Mouse (Mus musculus) forebrain, postnatal 0 days (tissue): Measurements from ENCODE around the gene Ppp2r3c. TPM values are rescaled to one million over a fixed set of nuclear protein-coding genes. Genes with fewer than 3 reads are reported as not detected.
"Not testable (repeated sequence)": the region's sequence is repeated elsewhere in the genome, so short reads cannot be mapped to it uniquely, and the experiment has no call there.

ENCODE experiments used
- ATAC-seq: fragments of 200-750 bp; cut with Nextera tagmentation; 2 replicates; pipeline ENCODE4 v1.8.0; 2017; ENCODE audit warnings: mild to moderate bottlenecking, moderate library complexity
- DNase-seq: peaks from one replicate; pipeline ENCODE4 v3.0.0-alpha.2; 2015
- H3K27ac ChIP-seq: fragments of 300-500 bp; sonication (generic); 2 replicates; pipeline ENCODE4 v1.5.1; 2014; ENCODE audit warnings: low read depth, mild to moderate bottlenecking, antibody characterized with exemption, low read length, moderate library complexity, mixed read lengths
- H3K27me3 ChIP-seq: fragments of 300-500 bp; sonication (generic); 2 replicates; pipeline ENCODE4 v1.6.1; 2014; ENCODE audit warnings: mild to moderate bottlenecking, low read length, mixed read lengths; ENCODE audit not compliant: insufficient read depth
- H3K36me3 ChIP-seq: fragments of 300-500 bp; sonication (generic); 2 replicates; pipeline ENCODE4 v1.6.1; 2014; ENCODE audit warnings: mild to moderate bottlenecking, moderate library complexity; ENCODE audit not compliant: insufficient read depth
- H3K4me1 ChIP-seq: fragments of 300-500 bp; sonication (generic); 2 replicates; pipeline ENCODE4 v1.6.1; 2014; ENCODE audit warnings: antibody characterized with exemption; ENCODE audit not compliant: insufficient read depth
- H3K4me2 ChIP-seq: fragments of 300-500 bp; sonication (generic); 2 replicates; pipeline ENCODE4 v1.6.1; 2014; ENCODE audit warnings: low read depth, mild to moderate bottlenecking, moderate library complexity
- H3K4me3 ChIP-seq: fragments of 300-500 bp; sonication (generic); 2 replicates; pipeline ENCODE4 v1.5.1; 2014; ENCODE audit warnings: low read depth, low read length, mixed read lengths
- H3K9ac ChIP-seq: fragments of 300-500 bp; sonication (generic); 2 replicates; pipeline ENCODE4 v1.6.1; 2014; ENCODE audit warnings: mild to moderate bottlenecking
- H3K9me3 ChIP-seq: fragments of 300-500 bp; sonication (generic); 2 replicates; pipeline ENCODE4 v1.6.1; 2016; ENCODE audit warnings: low read length
- CTCF ChIP-seq: sonication (generic); IDR thresholded peaks from 2 replicates; pipeline ENCODE4 v1.5.1; 2016; ENCODE audit warnings: antibody characterized with exemption, control low read depth, low read depth
- WGBS: fragments of 180-500 bp; shearing (Covaris S2); extraction: QIAGEN DNeasy Blood & Tissue Kit; methylation state at CpG from one replicate; pipeline ENCODE4 v1.1.7; 2014; 5-methylcytosine and 5-hydroxymethylcytosine counted together
- polyA plus RNA-seq: library from polyadenylated mRNA; unstranded; fragments of >200 nt; fragmentation: Nextera tagmentation; extraction: Ambion mirVana; gene quantifications from 2 replicates; pipeline ENCODE4 v1.2.1, GENCODE M21; 2015
- total RNA-seq: library from RNA; depleted of rRNA; stranded (reverse); fragments of >200 nt; gene quantifications from 2 replicates; pipeline ENCODE4 v1.2.3, GENCODE M21; 2014; rRNA removed

Gene Ppp2r3c
- 19.5 and 19.9 TPM in 2 replicates for total RNA-seq
- 17.8 and 19.8 TPM in 2 replicates for polyA plus RNA-seq

- Histone ChIP-seq H3K27me3 (no peaks in the 10 kb centered on the region), H3K9ac (peak within 1 kb of the TSS; percentile 62), H3K4me3 (peak within 1 kb of the TSS; percentile 69), H3K36me3 (peaks cover 14% of the 10 kb centered on the region; the same call in 1 of the 2 replicates), H3K4me1 (peaks cover 27% of the 10 kb centered on the region), H3K9me3 (no peaks in the 10 kb centered on the region), H3K4me2 (peak within 1 kb of the TSS; percentile 72), H3K27ac (peak within 1 kb of the TSS; percentile 85)
- DNase-seq: peak; percentile 96
- under 1% methylated on average over 55 of the region's 55 CpGs for WGBS
- peak; percentile 94 for ATAC-seq
- TF ChIP-seq CTCF: no peak
These were observed at the start of gene Ppp2r3c for GRCm38 (mm10) chr12:55302485-55303441. Gene Ppp2r3c, minus strand, starts transcription at chr12:55302998.

GRCm38 (mm10) chr12:55344583-55344982, 41.8 kb upstream of the Ppp2r3c start:
- H3K9me3 ChIP-seq: no peaks in the 10 kb centered on the region
- no peak for TF ChIP-seq CTCF
- no peaks in the 10 kb centered on the region for H3K4me1 ChIP-seq
- ATAC-seq (peak; percentile 77), DNase-seq (peak; percentile 10)
- no peak overlapping the region for H3K4me2 ChIP-seq
- no peak overlapping the region for H3K9ac ChIP-seq
- H3K36me3 ChIP-seq: no peaks in the 10 kb centered on the region
- 75% methylated on average over 13 of the region's 13 CpGs for WGBS
- no peaks in the 10 kb centered on the region for H3K27me3 ChIP-seq
- peak overlapping the region; percentile 21; the same call in 1 of the 2 replicates for H3K27ac ChIP-seq
- no peak overlapping the region for H3K4me3 ChIP-seq

- peak; percentile 13 for DNase-seq
- H3K27ac ChIP-seq: peak overlapping the region; percentile 10; the same call in 1 of the 2 replicates
- TF ChIP-seq CTCF: no peak
- H3K9ac ChIP-seq: no peak overlapping the region
- H3K4me3 ChIP-seq: no peak overlapping the region
- no peaks in the 10 kb centered on the region for H3K9me3 ChIP-seq
- no peaks in the 10 kb centered on the region for H3K27me3 ChIP-seq
- no peaks in the 10 kb centered on the region for H3K4me1 ChIP-seq
- H3K4me2 ChIP-seq: no peak overlapping the region
- ATAC-seq: peak; percentile 66
- 70% methylated on average over 11 of the region's 11 CpGs for WGBS
- no peaks in the 10 kb centered on the region for H3K36me3 ChIP-seq
These were observed 41.2 kb upstream of the Ppp2r3c start for GRCm38 (mm10) chr12:55343998-55344397.

- ATAC-seq: not testable (repeated sequence)
- WGBS: 81% methylated on average over 1 of the region's 1 CpGs
These were observed 40.2 kb upstream of the Ppp2r3c start for GRCm38 (mm10) chr12:55343045-55343444.

GRCm38 (mm10) chr12:55338490-55338889, 35.7 kb upstream of the Ppp2r3c start:
- H3K9me3 ChIP-seq, H3K27me3 ChIP-seq, DNase-seq, ATAC-seq, H3K36me3 ChIP-seq, H3K27ac ChIP-seq, H3K4me3 ChIP-seq, H3K9ac ChIP-seq, H3K4me1 ChIP-seq, H3K4me2 ChIP-seq: not testable (repeated sequence)
- WGBS: 84% methylated on average over 1 of the region's 2 CpGs

More at GRCm38 (mm10) chr12:55343045-55343444, 40.2 kb upstream of the Ppp2r3c start:
- H3K4me3 ChIP-seq, H3K27me3 ChIP-seq, H3K9me3 ChIP-seq, H3K27ac ChIP-seq, DNase-seq, H3K36me3 ChIP-seq, H3K4me2 ChIP-seq, H3K4me1 ChIP-seq, H3K9ac ChIP-seq: not testable (repeated sequence)

- Histone ChIP-seq H3K27ac (no peak overlapping the region), H3K27me3 (no peaks in the 10 kb centered on the region), H3K4me3 (no peak overlapping the region), H3K4me1 (no peaks in the 10 kb centered on the region), H3K9me3 (no peaks in the 10 kb centered on the region), H3K36me3 (0 out of 2 replicates have a peak, but pooled peaks cover 9% of the 10 kb centered on the region), H3K4me2 (no peak overlapping the region), H3K9ac (no peak overlapping the region)
- DNase-seq (no peak), ATAC-seq (no peak)
- TF ChIP-seq CTCF: no peak
- 96% methylated on average over 7 of the region's 7 CpGs for WGBS
These were observed 30.9 kb upstream of the Ppp2r3c start for GRCm38 (mm10) chr12:55333662-55334061.

GRCm38 (mm10) chr12:55329351-55329750, 26.6 kb upstream of the Ppp2r3c start:
- H3K27ac ChIP-seq: no peak overlapping the region
- no peak overlapping the region for H3K9ac ChIP-seq
- H3K4me3 ChIP-seq: no peak overlapping the region
- DNase-seq (no peak), ATAC-seq (no peak)
- H3K27me3 ChIP-seq: no peaks in the 10 kb centered on the region
- H3K9me3 ChIP-seq: no peaks in the 10 kb centered on the region
- 95% methylated on average over 7 of the region's 7 CpGs for WGBS
- no peaks in the 10 kb centered on the region for H3K4me1 ChIP-seq
- 0 out of 2 replicates have a peak, but pooled peaks cover 9% of the 10 kb centered on the region for H3K36me3 ChIP-seq
- H3K4me2 ChIP-seq: no peak overlapping the region
- TF ChIP-seq CTCF: no peak
